Mouse (Mus musculus): ENCODE data around the gene Nrxn3. TPM values are rescaled to one million over a fixed set of nuclear protein-coding genes. Genes with fewer than 3 reads are reported as not detected.

The Nrxn3 gene
- polyA plus RNA-seq, 1 experiment from 2014 or later = 53.1 TPM

Small RNA genes within 50 kb of the gene (microRNA-seq; reads per million reads assigned to microRNA genes)
- not detected for gene Gm23989
- not detected for gene Gm27313

Measured in hindbrain, embryonic 12.5 days (tissue).